Mouse (Mus musculus) intestine, embryonic 14.5 days (tissue): ENCODE measurements at regions not wholly inside any gene's neighbourhood (a gene's known extent, or its start where the extent isn't known, plus 50 kb on each side); places are given as distances from the start of the nearest gene placed in this dataset.

Source experiments
- ATAC-seq: fragments of 200-750 bp; cut with Nextera tagmentation; replicated peaks from 2 replicates; pipeline ENCODE4 v1.8.0; 2017; ENCODE audit warnings: low read depth, moderate number of reproducible peaks, moderate TSS enrichment, moderate library complexity; ENCODE audit not compliant: low FRiP score, low TSS enrichment
- DNase-seq: peaks from one replicate; pipeline ENCODE4 v3.0.0-alpha.2; 2018; ENCODE audit warnings: low spot score
- H3K27ac ChIP-seq: fragments of 300-500 bp; sonication (generic); 2 replicates; pipeline ENCODE4 v1.5.1; 2014; ENCODE audit warnings: low read depth, mild to moderate bottlenecking, control low read depth
- H3K27me3 ChIP-seq: fragments of 300-500 bp; sonication (generic); replicated peaks from 2 replicates; pipeline ENCODE4 v1.6.1; 2014; ENCODE audit warnings: low read length, control low read depth; ENCODE audit not compliant: control insufficient read depth, insufficient read depth
- H3K36me3 ChIP-seq: fragments of 300-500 bp; sonication (generic); 2 replicates; pipeline ENCODE4 v1.6.1; 2014; ENCODE audit warnings: low read length, control low read depth; ENCODE audit not compliant: control insufficient read depth, insufficient read depth
- H3K4me1 ChIP-seq: fragments of 300-500 bp; sonication (generic); replicated peaks from 2 replicates; pipeline ENCODE4 v1.6.1; 2014; ENCODE audit warnings: low read length, control low read depth, mixed read lengths; ENCODE audit not compliant: control insufficient read depth, insufficient read depth
- H3K4me2 ChIP-seq: fragments of 300-500 bp; sonication (generic); 2 replicates; pipeline ENCODE4 v1.6.1; 2014; ENCODE audit warnings: low read length
- H3K4me3 ChIP-seq: fragments of 300-500 bp; sonication (generic); 2 replicates; pipeline ENCODE4 v1.5.1; 2014; ENCODE audit warnings: low read depth, low read length, control low read depth, mixed read lengths
- H3K9ac ChIP-seq: fragments of 300-500 bp; sonication (generic); 2 replicates; pipeline ENCODE4 v1.6.1; 2014; ENCODE audit warnings: mild to moderate bottlenecking, low read length
- H3K9me3 ChIP-seq: fragments of 300-500 bp; sonication (generic); 2 replicates; pipeline ENCODE4 v1.6.1; 2016; ENCODE audit warnings: low read length, control low read depth; ENCODE audit not compliant: control insufficient read depth
- whole genome bisulfite sequencing: fragments of 180-500 bp; shearing (Covaris S2); extraction: QIAGEN DNeasy Blood & Tissue Kit; methylation state at CpG from one replicate; pipeline ENCODE4 v1.1.7; 2014; 5-methylcytosine and 5-hydroxymethylcytosine counted together

DNA sequence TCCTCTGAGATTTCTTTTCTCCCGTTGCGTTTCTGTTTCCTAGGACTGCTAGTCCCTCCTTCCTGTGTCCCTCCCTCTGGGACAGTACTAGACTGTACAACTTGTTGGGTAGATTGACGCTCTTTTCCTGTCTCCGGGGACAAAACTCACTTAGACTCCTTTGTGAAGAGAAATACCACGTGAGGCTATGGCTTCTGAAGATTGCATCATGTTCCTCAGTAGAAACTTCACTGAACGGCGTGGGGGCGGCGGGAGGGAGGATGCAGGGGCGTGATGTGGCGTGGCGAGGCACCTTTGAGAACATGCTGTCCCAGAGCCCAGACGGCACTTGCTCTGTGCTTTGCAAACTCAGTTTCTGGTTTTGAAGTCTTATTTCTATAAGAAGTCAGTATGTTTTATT lies 78.5 kb downstream of the Spata18 start:
- 85% methylated on average over 13 of the region's 13 CpGs for WGBS
- Histone ChIP-seq H3K27ac (no peak overlapping the region), H3K4me2 (no peak overlapping the region), H3K4me3 (no peak overlapping the region), H3K9ac (no peak overlapping the region), H3K4me1 (no peaks in the 10 kb centered on the region), H3K27me3 (no peaks in the 10 kb centered on the region), H3K9me3 (no peaks in the 10 kb centered on the region), H3K36me3 (no peaks in the 10 kb centered on the region)
- ATAC-seq (no peak), DNase-seq (no peak)

DNA sequence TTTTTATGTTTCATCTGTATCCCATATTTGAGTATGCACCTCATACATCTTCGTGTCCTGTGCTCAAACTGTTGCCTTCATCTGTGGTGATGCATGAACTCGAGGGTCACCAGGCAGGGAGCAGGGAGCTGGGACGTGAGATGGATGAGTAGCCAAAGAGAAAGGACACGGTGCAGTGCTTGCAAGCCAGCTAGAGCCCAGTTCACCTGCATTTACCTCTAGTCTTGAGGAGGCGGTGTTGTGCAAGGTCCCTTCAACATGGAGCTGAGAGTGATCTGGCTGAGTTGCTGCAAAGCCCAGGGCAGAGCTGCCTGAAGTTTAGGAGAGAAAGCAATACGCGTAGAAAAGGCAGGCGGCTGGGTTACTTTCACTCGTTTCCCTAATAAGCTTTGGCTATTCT lies 80.2 kb downstream of the Spata18 start:
- DNase-seq: no peak
- Histone ChIP-seq H3K4me2 (no peak overlapping the region), H3K9ac (no peak overlapping the region), H3K4me1 (no peaks in the 10 kb centered on the region), H3K36me3 (no peaks in the 10 kb centered on the region), H3K27me3 (no peaks in the 10 kb centered on the region), H3K4me3 (no peak overlapping the region), H3K9me3 (no peaks in the 10 kb centered on the region), H3K27ac (no peak overlapping the region)
- WGBS: 78% methylated on average over 9 of the region's 9 CpGs
- no peak for ATAC-seq

DNA sequence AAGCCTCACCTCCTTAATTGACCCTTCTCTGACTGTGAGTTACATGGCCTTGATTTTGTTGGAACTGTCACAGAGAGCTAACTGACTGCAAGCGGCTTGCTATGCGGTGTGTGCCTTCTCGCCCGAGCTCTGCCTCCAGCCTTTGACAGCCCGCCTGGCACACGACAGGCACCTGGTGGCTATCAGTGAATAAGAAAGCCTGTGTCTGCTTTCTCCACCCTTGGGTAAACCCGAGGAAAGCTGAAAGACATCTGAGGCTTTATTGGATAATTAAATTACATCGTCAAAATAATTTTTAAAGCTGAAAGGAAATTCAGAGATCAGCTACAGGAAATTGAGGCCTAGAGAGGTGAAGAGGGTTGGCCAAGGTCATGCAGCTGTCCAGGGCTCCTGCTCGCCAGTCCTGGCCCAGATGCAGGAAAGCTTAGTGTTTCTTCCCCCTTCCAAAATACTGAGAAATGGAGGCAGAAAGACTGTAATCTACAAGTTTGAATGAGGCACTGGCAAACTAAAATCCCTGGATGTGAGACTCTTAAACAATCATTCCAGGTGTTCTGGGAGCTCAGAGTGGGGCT lies 80.9 kb downstream of the Spata18 start:
- Histone ChIP-seq H3K4me2 (no peak overlapping the region), H3K36me3 (no peaks in the 10 kb centered on the region), H3K27me3 (no peaks in the 10 kb centered on the region), H3K27ac (no peak overlapping the region), H3K9me3 (no peaks in the 10 kb centered on the region), H3K4me3 (no peak overlapping the region), H3K9ac (no peak overlapping the region), H3K4me1 (no peaks in the 10 kb centered on the region)
- ATAC-seq: no peak
- 50% methylated on average over 9 of the region's 9 CpGs for WGBS
- DNase-seq: no peak

DNA sequence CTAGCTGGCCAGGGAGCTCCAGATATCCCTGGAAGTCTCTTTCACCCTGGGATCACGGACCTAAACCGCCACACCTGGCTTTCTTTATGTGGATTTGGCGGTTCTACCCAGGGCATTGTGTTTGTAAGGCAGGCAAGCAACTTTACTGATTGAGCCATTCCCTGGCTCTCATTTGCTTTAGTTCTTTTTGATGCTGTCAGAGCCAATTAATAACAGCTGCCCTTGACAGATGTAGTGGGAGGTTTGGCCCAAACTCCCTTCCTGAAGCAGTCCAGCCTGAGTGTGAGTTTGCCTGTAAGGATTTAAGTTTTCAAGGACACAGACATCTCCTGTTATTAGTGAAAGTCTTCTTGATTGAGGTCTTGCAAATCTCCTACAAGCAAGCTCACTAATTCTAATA lies 89.6 kb downstream of the Spata18 start:
- ATAC-seq: no peak
- Histone ChIP-seq H3K27me3 (no peaks in the 10 kb centered on the region), H3K9ac (no peak overlapping the region), H3K9me3 (no peaks in the 10 kb centered on the region), H3K27ac (no peak overlapping the region), H3K4me3 (no peak overlapping the region), H3K4me1 (no peaks in the 10 kb centered on the region), H3K36me3 (no peaks in the 10 kb centered on the region), H3K4me2 (no peak overlapping the region)
- DNase-seq: no peak
- WGBS: 85% methylated on average over 3 of the region's 3 CpGs

DNA sequence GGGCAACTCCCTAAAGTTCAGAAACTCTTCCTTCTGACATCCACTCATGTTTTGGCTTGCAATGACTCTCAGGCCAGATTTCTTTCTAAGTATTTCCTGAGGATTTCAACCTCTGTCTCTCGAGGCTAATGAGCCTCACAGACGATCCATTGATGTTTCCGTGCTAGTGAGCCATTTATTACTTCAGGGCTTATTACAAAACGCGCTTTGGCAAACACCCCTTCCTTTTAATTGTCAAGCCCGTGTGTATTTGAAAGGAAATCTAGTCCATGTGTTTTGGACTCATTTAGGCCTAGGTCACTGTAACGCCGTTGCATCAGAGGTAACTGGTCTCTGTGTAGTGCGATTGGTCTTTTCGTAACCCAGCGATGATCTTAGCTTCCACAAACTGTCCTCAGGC lies 90.3 kb downstream of the Spata18 start:
- H3K27me3 ChIP-seq: no peaks in the 10 kb centered on the region
- no peak for ATAC-seq
- no peaks in the 10 kb centered on the region for H3K9me3 ChIP-seq

GRCm38 (mm10) chr5:73743953-73744352 lies 92.8 kb downstream of the Spata18 start:
- 90% methylated on average over 1 of the region's 1 CpGs for WGBS
- Histone ChIP-seq H3K4me3 (no peak overlapping the region), H3K4me2 (no peak overlapping the region), H3K9ac (no peak overlapping the region), H3K27me3 (no peaks in the 10 kb centered on the region), H3K9me3 (no peaks in the 10 kb centered on the region), H3K27ac (no peak overlapping the region), H3K36me3 (no peaks in the 10 kb centered on the region), H3K4me1 (no peaks in the 10 kb centered on the region)
- ATAC-seq (no peak), DNase-seq (no peak)

More for the DNA sequence above, 90.3 kb downstream of the Spata18 start:
- DNase-seq: no peak
- H3K4me1 ChIP-seq: no peaks in the 10 kb centered on the region
- WGBS: 87% methylated on average over 11 of the region's 11 CpGs
- no peaks in the 10 kb centered on the region for H3K36me3 ChIP-seq
- no peak overlapping the region for H3K9ac ChIP-seq
- no peak overlapping the region for H3K4me2 ChIP-seq
- no peak overlapping the region for H3K27ac ChIP-seq
- H3K4me3 ChIP-seq: no peak overlapping the region

DNA sequence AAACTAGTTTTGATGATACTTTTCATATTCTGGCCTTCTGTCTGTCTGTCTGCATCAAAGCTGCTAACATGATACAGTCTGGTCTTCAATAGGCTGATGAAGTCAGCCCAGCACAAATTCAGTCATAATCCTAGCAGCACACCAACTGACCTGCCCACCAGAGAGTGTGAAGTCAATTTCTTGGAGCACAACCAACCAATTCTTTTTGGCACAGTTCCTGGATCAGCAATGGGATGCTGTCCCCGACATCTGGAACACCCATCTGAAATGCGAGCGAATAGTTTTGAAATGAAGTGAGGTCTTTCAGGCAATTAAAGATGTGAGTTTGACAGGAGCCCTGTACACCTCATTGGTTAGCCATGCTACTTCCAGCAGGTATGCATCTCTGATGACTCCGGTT lies 98.6 kb downstream of the Spata18 start:
- ATAC-seq (no peak), DNase-seq (no peak)
- Histone ChIP-seq H3K4me3 (no peak overlapping the region), H3K27me3 (no peaks in the 10 kb centered on the region), H3K9me3 (no peaks in the 10 kb centered on the region), H3K9ac (no peak overlapping the region), H3K4me1 (no peaks in the 10 kb centered on the region), H3K27ac (no peak overlapping the region), H3K36me3 (no peaks in the 10 kb centered on the region), H3K4me2 (no peak overlapping the region)
- WGBS: 76% methylated on average over 4 of the region's 4 CpGs

DNA sequence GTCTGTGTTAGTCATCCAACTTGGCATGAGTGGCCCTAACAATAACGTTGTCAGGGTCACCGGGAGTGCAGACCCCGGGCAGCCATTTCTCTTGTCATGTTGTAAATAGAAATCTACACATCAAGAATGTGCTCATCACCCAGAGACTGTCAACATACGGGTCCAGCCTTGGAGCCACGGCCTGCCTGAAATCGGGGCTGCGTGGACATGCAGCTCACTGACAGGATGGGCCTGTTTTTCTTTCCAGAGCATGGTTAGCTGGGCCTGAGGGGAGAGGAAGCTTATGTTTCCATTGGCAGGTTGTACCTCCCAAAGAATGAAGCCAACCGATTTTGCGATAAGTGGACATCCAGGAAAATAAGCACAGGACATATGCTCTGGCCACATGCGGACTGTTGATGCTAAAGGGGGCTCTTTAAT lies 101.1 kb downstream of the Spata18 start:
- H3K4me2 ChIP-seq: no peak overlapping the region
- no peaks in the 10 kb centered on the region for H3K27me3 ChIP-seq
- 52% methylated on average over 10 of the region's 10 CpGs for WGBS
- ATAC-seq (no peak), DNase-seq (no peak)
- no peaks in the 10 kb centered on the region for H3K9me3 ChIP-seq
- no peak overlapping the region for H3K27ac ChIP-seq
- no peak overlapping the region for H3K9ac ChIP-seq
- H3K36me3 ChIP-seq: no peaks in the 10 kb centered on the region
- H3K4me3 ChIP-seq: no peak overlapping the region
- H3K4me1 ChIP-seq: no peaks in the 10 kb centered on the region

- ATAC-seq: no peak
- WGBS: 61% methylated on average over 7 of the region's 7 CpGs
Measured at GRCm38 (mm10) chr5:73753827-73754226, 102.6 kb downstream of the Spata18 start.

More at GRCm38 (mm10) chr5:73753827-73754226, 102.6 kb downstream of the Spata18 start:
- Histone ChIP-seq H3K9me3 (no peaks in the 10 kb centered on the region), H3K9ac (no peak overlapping the region), H3K27me3 (no peaks in the 10 kb centered on the region), H3K4me1 (no peaks in the 10 kb centered on the region), H3K36me3 (no peaks in the 10 kb centered on the region), H3K4me3 (no peak overlapping the region), H3K27ac (no peak overlapping the region), H3K4me2 (no peak overlapping the region)
- DNase-seq: no peak
